Mouse (Mus musculus) kidney, adult 10 weeks (tissue): ENCODE data around the gene Caprin1. TPM values are rescaled to one million over a fixed set of nuclear protein-coding genes. Genes with fewer than 3 reads are reported as not detected.

Experiments used
- polyA plus RNA-seq: library from polyadenylated mRNA; stranded (reverse); fragments of 350-450 nt; fragmentation: Illumina TruSeq; extraction: RNeasy Lipid Tissue Mini Kit (QIAGEN cat#74804); gene quantifications from one replicate; pipeline ENCODE4 v1.2.3, GENCODE M21; 2014; ENCODE audit warnings: low read depth, low replicate concordance

Gene Caprin1
- 477 TPM for polyA plus RNA-seq

DNA sequence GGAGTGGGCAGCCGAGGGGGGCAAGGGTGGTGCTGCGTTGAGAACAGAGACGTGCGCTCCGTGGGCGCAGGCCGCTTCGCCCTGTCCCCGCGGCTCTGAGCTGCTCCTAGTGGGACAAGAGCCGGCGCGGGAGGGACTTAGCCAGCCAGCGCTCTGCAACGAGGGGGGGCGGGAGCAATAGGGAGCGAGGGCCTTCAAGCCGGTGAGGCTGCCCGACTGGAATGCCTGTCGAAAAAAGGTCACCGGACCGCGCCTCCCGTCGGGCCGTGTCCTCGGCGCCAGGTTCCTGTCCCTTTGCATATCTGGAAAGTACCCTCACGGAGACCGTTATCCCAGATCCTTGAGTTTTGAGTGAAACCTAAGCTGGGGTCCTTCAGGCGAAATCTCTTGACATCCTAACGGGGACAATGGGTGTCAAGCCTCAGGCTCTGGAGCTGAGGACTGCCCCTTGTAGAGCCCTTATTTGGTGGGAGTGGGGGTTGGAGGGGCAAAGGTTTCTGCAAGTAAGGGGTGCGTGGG, at the start of gene Caprin1:
TSS of gene Caprin1 (minus strand) at position 159 of the 519 bp plus-strand sequence.

DNA sequence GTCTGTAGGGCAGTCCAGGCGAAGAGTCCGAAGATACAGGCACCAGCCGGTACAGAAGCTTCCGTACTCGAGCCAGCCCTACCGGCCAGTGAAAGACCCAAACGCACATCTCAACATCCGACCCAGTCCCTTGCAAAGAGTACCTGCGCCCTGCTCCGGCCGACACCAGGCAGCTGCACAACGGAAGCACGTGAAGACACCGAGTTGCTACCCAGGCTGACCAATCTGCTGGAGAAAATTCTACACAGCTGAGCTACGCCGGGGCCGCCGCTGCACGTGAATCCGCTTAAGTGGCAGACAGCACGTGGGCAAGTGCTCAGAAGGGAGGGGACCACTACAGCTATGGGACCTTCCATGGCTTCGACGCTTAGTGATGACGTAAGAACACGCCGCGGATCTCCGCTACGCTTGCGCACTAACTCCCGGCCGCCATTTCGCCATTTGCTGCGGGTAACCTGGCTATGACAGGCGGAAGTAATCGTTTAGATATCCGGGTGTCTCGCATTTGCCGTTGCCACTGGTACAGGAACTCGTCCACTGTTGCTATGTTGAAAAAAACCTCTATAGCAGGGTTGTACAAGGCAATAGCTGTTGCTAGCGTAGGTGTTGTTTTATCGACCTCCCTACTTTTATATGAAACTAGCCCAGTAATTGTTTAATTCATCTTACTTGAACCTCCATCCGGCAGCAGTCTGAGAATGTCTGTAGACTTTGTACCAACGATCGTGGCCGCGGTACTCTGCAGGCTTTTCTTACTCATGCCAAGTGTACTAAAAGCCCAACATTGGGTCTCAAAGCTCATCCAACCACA, 36.3 kb downstream of the Caprin1 start, which contains the start of gene Nat10:
TSS of gene Nat10 (minus strand) at position 365 of the 811 bp plus-strand sequence.

Other genes starting within 250 kb of the Caprin1 start
- gene Abtb2, start 231.3 kb downstream of the Caprin1 start, polyA plus RNA-seq = 1.4 TPM
- 18.5 TPM for gene Nat10, start 36.4 kb downstream of the Caprin1 start, polyA plus RNA-seq
- gene Lmo2, start 160.3 kb upstream of the Caprin1 start, polyA plus RNA-seq = 26.7 TPM
- gene Fbxo3, start 230.1 kb upstream of the Caprin1 start, polyA plus RNA-seq = 99.8 TPM
- gene 4931422A03Rik, start 230.7 kb upstream of the Caprin1 start, polyA plus RNA-seq = not detected